Mouse (Mus musculus): ENCODE results near the gene Ctrc. TPM values are rescaled to one million over a fixed set of nuclear protein-coding genes. Genes with fewer than 3 reads are reported as not detected.

The Ctrc gene
- polyA plus RNA-seq, 1 experiment from 2014 or later: 0.42 TPM

Other genes with a start within 250 kb of the Ctrc start
- gene Fblim1, start 240.3 kb downstream of the Ctrc start, polyA plus RNA-seq (2015; fragmentation: Nextera tagmentation; extraction: Ambion mirVana): 71.1 and 77.2 TPM in 2 replicates
- gene Tmem82, start 227.7 kb downstream of the Ctrc start, polyA plus RNA-seq (2015; fragmentation: Nextera tagmentation; extraction: Ambion mirVana): 4.0 and 6.1 TPM in 2 replicates
- gene Slc25a34, start 222.5 kb downstream of the Ctrc start, polyA plus RNA-seq (2015; fragmentation: Nextera tagmentation; extraction: Ambion mirVana): 0.71 and 0.76 TPM in 2 replicates
- 6.2 and 6.9 TPM in 2 replicates for gene Plekhm2, start 181.5 kb downstream of the Ctrc start, polyA plus RNA-seq (2015; fragmentation: Nextera tagmentation; extraction: Ambion mirVana)
- 1.0 TPM in 1 of 2 replicates, not detected in the other for gene Rsc1a1, start 160.8 kb downstream of the Ctrc start, polyA plus RNA-seq (2015; fragmentation: Nextera tagmentation; extraction: Ambion mirVana)
- gene Ddi2, start 122.9 kb downstream of the Ctrc start, polyA plus RNA-seq (2015; fragmentation: Nextera tagmentation; extraction: Ambion mirVana): 23.2 and 23.3 TPM in 2 replicates
- gene Agmat, start 99.7 kb downstream of the Ctrc start, polyA plus RNA-seq (2015; fragmentation: Nextera tagmentation; extraction: Ambion mirVana): 7.0 and 10.0 TPM in 2 replicates
- 3.9 and 4.6 TPM in 2 replicates for gene Dnajc16, start 55.4 kb downstream of the Ctrc start, polyA plus RNA-seq (2015; fragmentation: Nextera tagmentation; extraction: Ambion mirVana)
- gene Casp9, start 52.7 kb downstream of the Ctrc start, polyA plus RNA-seq (2015; fragmentation: Nextera tagmentation; extraction: Ambion mirVana): 21.2 and 23.4 TPM in 2 replicates
- gene Cela2a, start 20.2 kb downstream of the Ctrc start, polyA plus RNA-seq (2015; fragmentation: Nextera tagmentation; extraction: Ambion mirVana): 475 and 519 TPM in 2 replicates
- 125 and 130 TPM in 2 replicates for gene Efhd2, start 28.6 kb upstream of the Ctrc start, polyA plus RNA-seq (2015; fragmentation: Nextera tagmentation; extraction: Ambion mirVana)
- 2.0 and 2.7 TPM in 2 replicates for gene Fhad1, start 168.7 kb upstream of the Ctrc start, polyA plus RNA-seq (2015; fragmentation: Nextera tagmentation; extraction: Ambion mirVana)
- 62.4 and 64.8 TPM in 2 replicates for gene Tmem51, start 237.9 kb upstream of the Ctrc start, polyA plus RNA-seq (2015; fragmentation: Nextera tagmentation; extraction: Ambion mirVana)

Measured in stomach, embryonic 15.5 days (tissue).